Mouse (Mus musculus): ENCODE measurements around the gene Chst14.

GRCm38 (mm10) chr2:118918543-118918942 lies 7.8 kb upstream of the Chst14 start:
- TF ChIP-seq CTCF (IDR thresholded peaks at IDR 0.05; ENCODE audit: extremely low read depth, insufficient read depth, low read length) (no peak), POLR2A (IDR thresholded peaks at IDR 0.05; ENCODE audit: extremely low read depth, insufficient read depth, low read length) (no peak)
